Mouse (Mus musculus) C2C12 (cell line): Measurements from ENCODE around the gene Zswim3.

Source experiments
- CTCF ChIP-seq: IDR thresholded peaks from one replicate; pipeline ENCODE4 v1.5.1; 2011; ENCODE audit not compliant: control insufficient read depth, insufficient read depth, insufficient read length
- MAX ChIP-seq: IDR thresholded peaks from one replicate; pipeline ENCODE4 v1.6.1; 2011; ENCODE audit warnings: mild to moderate bottlenecking, control low read depth
- MYOD1 ChIP-seq: IDR thresholded peaks from one replicate; pipeline ENCODE4 v1.6.1; 2011; ENCODE audit warnings: low read depth; ENCODE audit not compliant: control insufficient read depth, insufficient read length
- MYOG ChIP-seq: IDR thresholded peaks from one replicate; pipeline ENCODE4 v1.6.1; 2011; ENCODE audit not compliant: control insufficient read depth, insufficient read length; ENCODE audit errors: extremely low read depth
- USF1 ChIP-seq: IDR thresholded peaks from one replicate; pipeline ENCODE4 v1.6.1; 2011; ENCODE audit warnings: low read depth, mild to moderate bottlenecking, control low read depth, moderate library complexity

GRCm38 (mm10) chr2:164761971-164762370, 42.9 kb upstream of the Zswim3 start:
- TF ChIP-seq USF1 (no peak), CTCF (no peak), MYOD1 (no peak), MAX (no peak), MYOG (no peak)
